Mouse (Mus musculus) right cerebral cortex, postnatal 10 days (tissue): Measurements from ENCODE around the gene Sarnp.

Experiments
- DNase-seq, 2 experiments: peaks; one replicate each; pipeline ENCODE4 v3.0.0; 2021; ENCODE audit warnings: low spot score in 2 of 2

Gene Sarnp

GRCm38 (mm10) chr10:128891296-128892094 is 74.4 kb downstream of the Sarnp start, which contains the start of gene Gdf11:
Gdf11 (minus strand) TSS chr10:128891718.
- DNase-seq: peak; percentile 83 to 86

GRCm38 (mm10) chr10:128892246-128892645 is 75.1 kb downstream of the Sarnp start:
- DNase-seq: no peak

GRCm38 (mm10) chr10:128895437-128895836 is 78.3 kb downstream of the Sarnp start:
- DNase-seq: peak; percentile 82 to 83

- peak; percentile 81 to 85 for DNase-seq
Measured at GRCm38 (mm10) chr10:128895952-128896693, 79.0 kb downstream of the Sarnp start.

GRCm38 (mm10) chr10:128896807-128897206 is 79.7 kb downstream of the Sarnp start:
- DNase-seq: no peak

GRCm38 (mm10) chr10:128897501-128897900 is 80.4 kb downstream of the Sarnp start:
- peak in 1 of 2 experiments; percentile 45 for DNase-seq

- no peak for DNase-seq
Measured at GRCm38 (mm10) chr10:128899759-128900490, 82.8 kb downstream of the Sarnp start.

- no peak for DNase-seq
Measured at GRCm38 (mm10) chr10:128900698-128901097, 83.6 kb downstream of the Sarnp start, which contains the start of gene Cd63. Cd63 (plus strand) TSS chr10:128900989.

GRCm38 (mm10) chr10:128901409-128901808 is 84.3 kb downstream of the Sarnp start:
- DNase-seq: no peak

- no peak for DNase-seq
Measured at GRCm38 (mm10) chr10:128902409-128902988, 85.4 kb downstream of the Sarnp start.

- no peak for DNase-seq
Measured at GRCm38 (mm10) chr10:128904812-128905211, 87.7 kb downstream of the Sarnp start.

GRCm38 (mm10) chr10:128908778-128909448 is 91.8 kb downstream of the Sarnp start:
- DNase-seq: no peak

GRCm38 (mm10) chr10:128909567-128910028 is 92.5 kb downstream of the Sarnp start:
- peak; percentile 79 to 85 for DNase-seq

- DNase-seq: peak; percentile 78 to 83
Measured at GRCm38 (mm10) chr10:128910066-128910841, 93.1 kb downstream of the Sarnp start.

- no peak for DNase-seq
Measured at GRCm38 (mm10) chr10:128911430-128911829, 94.3 kb downstream of the Sarnp start.

- no peak for DNase-seq
Measured at GRCm38 (mm10) chr10:128912268-128912667, 95.1 kb downstream of the Sarnp start.

- DNase-seq: no peak
Measured at GRCm38 (mm10) chr10:128912791-128913190, 95.7 kb downstream of the Sarnp start.

- peak; percentile 90 to 92 for DNase-seq
Measured at GRCm38 (mm10) chr10:128913219-128913618, 96.1 kb downstream of the Sarnp start.

GRCm38 (mm10) chr10:128913696-128914095 is 96.6 kb downstream of the Sarnp start:
- peak; percentile 40 for DNase-seq

- DNase-seq: no peak
Measured at GRCm38 (mm10) chr10:128915550-128915949, 98.4 kb downstream of the Sarnp start.
